Mouse (Mus musculus): ENCODE results near the gene Mnat1. TPM values are rescaled to one million over a fixed set of nuclear protein-coding genes. Genes with fewer than 3 reads are reported as not detected.

The Mnat1 gene
- total and polyA plus RNA-seq, 2 experiments from 2014 or later, result 16.1 to 16.3 TPM

DNA sequence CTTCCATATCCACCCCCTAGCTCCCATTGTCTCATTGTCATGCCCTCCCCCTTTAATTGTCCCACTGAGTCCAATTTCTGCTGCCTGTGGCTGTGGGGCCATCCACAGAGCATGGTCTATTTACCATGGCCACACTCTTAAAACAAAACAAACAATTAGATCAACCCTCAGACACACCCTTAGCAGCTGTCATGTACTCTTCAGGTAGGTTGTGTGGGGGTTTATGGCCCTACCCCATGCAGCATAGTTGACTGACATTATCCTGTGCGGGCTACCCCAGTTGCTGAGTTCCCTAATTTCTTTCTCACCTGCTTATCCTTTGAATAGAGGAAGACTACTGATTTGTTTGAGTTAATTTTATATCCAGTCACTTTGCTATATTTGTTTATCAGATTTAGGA, 136.8 kb downstream of the Mnat1 start:
- no peak overlapping the region for H3K9ac ChIP-seq
- WGBS, result 100% methylated on average over 1 of the region's 1 CpGs
- no peak for TF ChIP-seq CTCF (IDR thresholded peaks at IDR 0.05; ENCODE audit: low read depth)

GRCm38 (mm10) chr12:73265381-73265978, 142.0 kb downstream of the Mnat1 start:
- no peak for DNase-seq
- H3K9me3 ChIP-seq (ENCODE audit: low read length), result no peaks in the 10 kb centered on the region
- WGBS, result 59% methylated on average over 3 of the region's 3 CpGs
- TF ChIP-seq CTCF (IDR thresholded peaks at IDR 0.05; ENCODE audit: low read depth), result no peak
- H3K4me3 ChIP-seq (ENCODE audit: low read depth, low read length), result no peak overlapping the region
- H3K4me2 ChIP-seq (ENCODE audit: low read depth), result no peak overlapping the region
- no peak for ATAC-seq
- no peaks in the 10 kb centered on the region for H3K27me3 ChIP-seq (ENCODE audit: insufficient read depth, low read length)
- H3K36me3 ChIP-seq (ENCODE audit: insufficient read depth), result no peaks in the 10 kb centered on the region
- no peaks in the 10 kb centered on the region for H3K4me1 ChIP-seq (ENCODE audit: insufficient read depth)
- H3K27ac ChIP-seq (ENCODE audit: low read depth, low read length), result no peak overlapping the region
- no peak overlapping the region for H3K9ac ChIP-seq

More for the DNA sequence above, 136.8 kb downstream of the Mnat1 start:
- Histone ChIP-seq H3K36me3 (ENCODE audit: insufficient read depth) (no peaks in the 10 kb centered on the region), H3K4me2 (ENCODE audit: low read depth) (no peak overlapping the region), H3K27ac (ENCODE audit: low read depth, low read length) (no peak overlapping the region), H3K4me3 (ENCODE audit: low read depth, low read length) (no peak overlapping the region), H3K4me1 (ENCODE audit: insufficient read depth) (no peaks in the 10 kb centered on the region), H3K27me3 (ENCODE audit: insufficient read depth, low read length) (no peaks in the 10 kb centered on the region), H3K9me3 (ENCODE audit: low read length) (no peaks in the 10 kb centered on the region)
- no peak for DNase-seq
- ATAC-seq, result no peak

DNA sequence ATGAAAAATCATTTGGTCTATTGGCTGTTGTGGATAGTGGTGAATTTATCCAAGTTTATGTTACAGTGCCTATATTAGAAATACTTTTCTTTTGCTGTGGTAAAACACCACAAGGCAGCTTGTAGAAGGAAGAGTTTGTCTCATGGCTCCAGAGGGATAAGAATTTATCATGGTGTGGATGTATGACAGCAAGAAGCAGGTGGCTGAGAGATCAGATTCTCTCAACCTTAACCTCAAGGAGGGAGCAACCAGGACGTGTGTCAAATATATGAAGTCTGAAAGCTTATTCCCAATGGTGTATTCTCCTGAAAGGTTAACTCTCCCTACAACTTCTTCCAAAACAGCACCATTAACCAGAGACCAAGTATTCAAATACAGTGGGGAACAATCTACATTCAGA, 143.1 kb downstream of the Mnat1 start:
- no peak overlapping the region for H3K9ac ChIP-seq
- no peak for TF ChIP-seq CTCF (IDR thresholded peaks at IDR 0.05; ENCODE audit: low read depth)
- no peaks in the 10 kb centered on the region for H3K36me3 ChIP-seq (ENCODE audit: insufficient read depth)
- ATAC-seq, result no peak
- H3K27ac ChIP-seq (ENCODE audit: low read depth, low read length), result no peak overlapping the region
- 91% methylated on average over 1 of the region's 1 CpGs for WGBS
- H3K4me3 ChIP-seq (ENCODE audit: low read depth, low read length), result no peak overlapping the region
- no peaks in the 10 kb centered on the region for H3K4me1 ChIP-seq (ENCODE audit: insufficient read depth)
- H3K9me3 ChIP-seq (ENCODE audit: low read length), result no peaks in the 10 kb centered on the region
- H3K4me2 ChIP-seq (ENCODE audit: low read depth), result no peak overlapping the region
- H3K27me3 ChIP-seq (ENCODE audit: insufficient read depth, low read length), result no peaks in the 10 kb centered on the region
- no peak for DNase-seq

DNA sequence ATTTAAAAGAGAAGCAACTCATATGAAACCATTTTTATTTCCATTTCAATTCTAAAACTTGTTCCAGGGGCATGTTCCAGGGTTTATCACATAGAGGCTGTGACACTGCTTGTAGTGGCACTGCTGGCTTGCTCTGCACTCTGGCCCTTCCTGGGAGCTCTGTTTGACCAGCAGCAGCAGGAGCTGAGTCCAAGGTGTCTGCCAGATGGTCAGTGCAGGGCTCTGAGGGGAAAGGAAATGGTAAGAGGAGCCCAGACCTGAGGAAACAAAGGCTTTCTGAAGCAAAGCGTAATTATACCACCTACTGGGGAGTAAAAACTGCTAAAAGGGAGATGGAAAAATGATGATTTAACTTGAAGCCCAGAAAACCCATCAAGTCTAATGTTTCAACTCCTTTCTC, 145.0 kb downstream of the Mnat1 start:
- WGBS, result 85% methylated on average over 1 of the region's 1 CpGs
- H3K9ac ChIP-seq, result no peak overlapping the region
- no peak overlapping the region for H3K27ac ChIP-seq (ENCODE audit: low read depth, low read length)
- H3K9me3 ChIP-seq (ENCODE audit: low read length), result no peaks in the 10 kb centered on the region
- no peaks in the 10 kb centered on the region for H3K27me3 ChIP-seq (ENCODE audit: insufficient read depth, low read length)
- no peaks in the 10 kb centered on the region for H3K36me3 ChIP-seq (ENCODE audit: insufficient read depth)
- no peaks in the 10 kb centered on the region for H3K4me1 ChIP-seq (ENCODE audit: insufficient read depth)
- ATAC-seq, result no peak
- no peak overlapping the region for H3K4me3 ChIP-seq (ENCODE audit: low read depth, low read length)
- no peak for TF ChIP-seq CTCF (IDR thresholded peaks at IDR 0.05; ENCODE audit: low read depth)
- H3K4me2 ChIP-seq (ENCODE audit: low read depth), result no peak overlapping the region
- no peak for DNase-seq

DNA sequence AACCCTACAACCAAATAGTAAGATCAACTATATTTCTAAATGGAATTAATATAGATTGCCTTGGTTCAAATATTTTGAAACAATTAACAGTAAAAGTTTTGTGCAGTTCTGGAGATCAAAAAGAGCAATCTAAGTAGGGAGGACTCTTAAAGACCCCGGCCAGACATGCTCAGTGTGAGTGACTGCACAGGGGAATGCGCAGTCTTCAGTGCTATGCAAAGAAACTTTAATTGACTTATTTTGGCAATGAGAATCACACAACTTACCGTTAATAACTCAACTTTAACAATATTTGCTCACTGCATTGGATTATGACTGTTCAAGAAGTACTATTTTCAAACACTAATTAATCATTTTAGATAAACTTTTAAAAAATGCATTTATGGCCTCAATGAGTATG, 146.0 kb downstream of the Mnat1 start:
- Histone ChIP-seq H3K9me3 (ENCODE audit: low read length) (no peaks in the 10 kb centered on the region), H3K4me1 (ENCODE audit: insufficient read depth) (no peaks in the 10 kb centered on the region), H3K9ac (no peak overlapping the region), H3K27ac (ENCODE audit: low read depth, low read length) (no peak overlapping the region), H3K36me3 (ENCODE audit: insufficient read depth) (no peaks in the 10 kb centered on the region), H3K27me3 (ENCODE audit: insufficient read depth, low read length) (no peaks in the 10 kb centered on the region), H3K4me2 (ENCODE audit: low read depth) (no peak overlapping the region), H3K4me3 (ENCODE audit: low read depth, low read length) (no peak overlapping the region)
- TF ChIP-seq CTCF (IDR thresholded peaks at IDR 0.05; ENCODE audit: low read depth), result no peak
- 93% methylated on average over 3 of the region's 3 CpGs for WGBS
- ATAC-seq (no peak), DNase-seq (no peak)

DNA sequence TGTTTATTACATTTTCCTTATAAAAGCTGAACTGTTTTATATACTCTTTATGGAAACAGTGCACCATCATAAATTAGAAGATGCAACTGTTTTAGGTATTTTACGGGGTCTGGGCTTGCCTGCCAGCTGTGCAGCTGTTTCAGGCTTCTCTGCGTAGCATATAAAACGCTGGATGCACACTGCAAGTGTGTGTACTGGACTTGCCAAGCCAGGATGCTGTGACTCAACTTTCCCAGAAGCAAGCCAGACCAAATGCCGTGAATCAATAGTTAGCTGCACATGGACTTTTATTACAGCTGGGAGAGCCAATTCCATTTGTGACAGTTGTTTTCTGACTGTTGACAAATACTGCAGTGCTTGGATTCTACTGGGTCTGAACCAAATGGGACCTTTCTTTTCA, 146.4 kb downstream of the Mnat1 start:
- H3K27me3 ChIP-seq (ENCODE audit: insufficient read depth, low read length), result no peaks in the 10 kb centered on the region
- H3K4me1 ChIP-seq (ENCODE audit: insufficient read depth), result no peaks in the 10 kb centered on the region
- no peak for ATAC-seq
- no peak for TF ChIP-seq CTCF (IDR thresholded peaks at IDR 0.05; ENCODE audit: low read depth)
- no peaks in the 10 kb centered on the region for H3K9me3 ChIP-seq (ENCODE audit: low read length)
- 88% methylated on average over 4 of the region's 4 CpGs for WGBS
- DNase-seq, result no peak
- H3K4me3 ChIP-seq (ENCODE audit: low read depth, low read length), result no peak overlapping the region
- H3K27ac ChIP-seq (ENCODE audit: low read depth, low read length), result no peak overlapping the region
- H3K4me2 ChIP-seq (ENCODE audit: low read depth), result no peak overlapping the region
- H3K9ac ChIP-seq, result no peak overlapping the region
- no peaks in the 10 kb centered on the region for H3K36me3 ChIP-seq (ENCODE audit: insufficient read depth)

DNA sequence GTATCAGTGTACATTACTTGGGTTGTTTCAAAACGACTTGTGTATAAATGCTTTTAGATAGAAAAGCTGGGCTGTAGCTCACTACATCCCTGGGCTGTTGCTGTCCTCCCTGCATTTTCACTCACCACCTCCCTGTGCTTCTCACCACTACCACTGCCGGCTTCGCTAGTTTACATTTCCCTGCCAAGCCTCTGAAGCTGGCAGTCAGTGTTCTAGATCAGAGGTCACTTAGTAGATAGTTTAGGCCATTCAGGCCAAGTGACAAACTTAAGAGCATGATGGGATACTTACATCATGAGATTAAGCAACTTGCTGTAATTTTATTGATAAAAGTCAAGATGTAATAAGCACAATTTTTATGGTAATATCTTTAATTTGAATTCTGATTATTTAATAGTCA, 151.4 kb downstream of the Mnat1 start:
- no peak for TF ChIP-seq CTCF (IDR thresholded peaks at IDR 0.05; ENCODE audit: low read depth)
- H3K4me3 ChIP-seq (ENCODE audit: low read depth, low read length), result no peak overlapping the region
- no peaks in the 10 kb centered on the region for H3K4me1 ChIP-seq (ENCODE audit: insufficient read depth)
- peaks cover 12% of the 10 kb centered on the region for H3K36me3 ChIP-seq (ENCODE audit: insufficient read depth)
- no peak overlapping the region for H3K27ac ChIP-seq (ENCODE audit: low read depth, low read length)
- H3K4me2 ChIP-seq (ENCODE audit: low read depth), result no peak overlapping the region
- DNase-seq, result no peak
- no peaks in the 10 kb centered on the region for H3K9me3 ChIP-seq (ENCODE audit: low read length)
- ATAC-seq, result no peak
- no peak overlapping the region for H3K9ac ChIP-seq
- H3K27me3 ChIP-seq (ENCODE audit: insufficient read depth, low read length), result no peaks in the 10 kb centered on the region
- 97% methylated on average over 3 of the region's 3 CpGs for WGBS

Data from forebrain, postnatal 0 days (tissue).